Mouse (Mus musculus) heart, adult 2 months (tissue): ENCODE data around the gene Wdr47.

ENCODE experiments used
- CTCF ChIP-seq: fragments of 200-600 bp; IDR thresholded peaks from 2 replicates; pipeline ENCODE4 v1.8.1; 2022; ENCODE audit warnings: antibody characterized with exemption, mild to moderate bottlenecking, moderate library complexity
- EP300 ChIP-seq: fragments of 200-500 bp; IDR thresholded peaks from 2 replicates; pipeline ENCODE4 v1.6.1; 2011; ENCODE audit warnings: low read depth, low read length, control low read depth; ENCODE audit not compliant: insufficient read depth
- POLR2A ChIP-seq: fragments of 200-500 bp; IDR thresholded peaks from 2 replicates; pipeline ENCODE4 v1.6.1; 2011; ENCODE audit warnings: mild to moderate bottlenecking, low read depth, low read length, control low read depth; ENCODE audit not compliant: insufficient read depth

DNA sequence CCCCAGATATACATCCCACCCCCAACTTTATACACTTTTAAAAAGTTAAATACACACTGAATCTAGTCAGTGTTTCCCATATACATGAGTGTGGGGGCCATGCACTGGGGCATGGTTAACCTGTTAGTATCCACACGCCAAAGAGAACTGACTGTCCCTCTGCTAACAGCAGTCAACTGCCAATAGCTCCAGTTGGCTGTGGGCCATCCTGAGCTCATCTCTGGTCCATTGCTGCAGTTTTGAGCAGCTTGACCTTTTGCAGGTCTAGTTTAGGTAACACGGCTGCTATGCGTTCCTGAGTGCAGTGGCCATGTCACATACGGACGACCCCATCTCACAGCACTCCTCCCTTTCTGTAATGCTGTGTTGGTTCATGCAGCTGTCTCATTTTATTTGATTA, 43.7 kb downstream of the Wdr47 start:
- TF ChIP-seq POLR2A (no peak), CTCF (no peak), EP300 (no peak)
